Mouse (Mus musculus): ENCODE measurements around the gene Gas2. TPM values are rescaled to one million over a fixed set of nuclear protein-coding genes. Genes with fewer than 3 reads are reported as not detected.

The Gas2 gene
- polyA plus RNA-seq, 1 experiment from 2014 or later: 22.8 TPM

DNA sequence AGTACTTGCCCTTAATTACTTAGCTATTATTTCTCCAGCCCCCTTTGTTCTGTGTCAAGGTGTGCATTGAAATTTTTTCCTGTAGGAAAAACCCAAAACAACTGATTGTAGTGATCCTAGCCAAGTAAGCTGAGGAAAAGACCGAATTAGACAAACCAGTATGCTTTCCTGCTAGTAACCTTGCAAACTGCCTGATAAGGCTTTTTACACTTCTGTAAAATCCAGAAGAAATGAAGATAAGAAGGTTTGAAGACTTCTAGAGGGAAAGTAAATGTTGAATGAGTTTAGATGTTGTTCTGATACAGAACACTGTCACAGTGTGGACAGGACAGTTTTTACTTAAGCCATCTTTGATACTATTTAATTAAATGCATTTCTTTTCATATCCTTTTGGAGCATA is 75.5 kb downstream of the Gas2 start:
- WGBS: 79% methylated on average over 1 of the region's 1 CpGs
- H3K4me2 ChIP-seq: no peak overlapping the region
- no peaks in the 10 kb centered on the region for H3K36me3 ChIP-seq (ENCODE audit: poor library complexity, severe bottlenecking)
- H3K9ac ChIP-seq: no peak overlapping the region
- no peak overlapping the region for H3K27ac ChIP-seq
- H3K27me3 ChIP-seq: no peaks in the 10 kb centered on the region
- H3K4me1 ChIP-seq: no peaks in the 10 kb centered on the region
- ATAC-seq: no peak
- no peak overlapping the region for H3K4me3 ChIP-seq
- no peaks in the 10 kb centered on the region for H3K9me3 ChIP-seq (replicated peaks)

DNA sequence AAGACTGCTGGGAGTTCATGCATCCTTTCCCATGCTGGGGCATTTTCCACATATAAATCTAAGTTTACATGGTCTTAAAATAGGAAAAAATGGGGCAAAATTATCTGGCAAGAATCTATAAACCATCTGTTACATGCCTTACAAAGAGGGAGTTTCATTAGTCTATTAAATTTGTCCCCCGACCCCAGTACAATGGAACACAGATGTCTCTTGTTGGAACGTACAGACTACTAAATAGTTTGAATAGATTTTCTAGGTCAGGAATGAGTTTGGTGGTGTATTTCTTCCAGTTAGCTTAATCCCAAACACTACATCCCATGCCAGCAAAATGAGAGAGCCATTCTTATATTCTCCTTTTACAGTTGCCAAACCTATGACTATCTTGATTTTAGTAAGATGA is 78.6 kb downstream of the Gas2 start:
- no peak for ATAC-seq
- Histone ChIP-seq H3K4me1 (no peaks in the 10 kb centered on the region), H3K27ac (no peak overlapping the region), H3K4me3 (no peak overlapping the region), H3K9ac (no peak overlapping the region), H3K9me3 (replicated peaks) (no peaks in the 10 kb centered on the region), H3K27me3 (no peaks in the 10 kb centered on the region), H3K4me2 (no peak overlapping the region), H3K36me3 (ENCODE audit: poor library complexity, severe bottlenecking) (no peaks in the 10 kb centered on the region)
- WGBS: 69% methylated on average over 2 of the region's 2 CpGs

DNA sequence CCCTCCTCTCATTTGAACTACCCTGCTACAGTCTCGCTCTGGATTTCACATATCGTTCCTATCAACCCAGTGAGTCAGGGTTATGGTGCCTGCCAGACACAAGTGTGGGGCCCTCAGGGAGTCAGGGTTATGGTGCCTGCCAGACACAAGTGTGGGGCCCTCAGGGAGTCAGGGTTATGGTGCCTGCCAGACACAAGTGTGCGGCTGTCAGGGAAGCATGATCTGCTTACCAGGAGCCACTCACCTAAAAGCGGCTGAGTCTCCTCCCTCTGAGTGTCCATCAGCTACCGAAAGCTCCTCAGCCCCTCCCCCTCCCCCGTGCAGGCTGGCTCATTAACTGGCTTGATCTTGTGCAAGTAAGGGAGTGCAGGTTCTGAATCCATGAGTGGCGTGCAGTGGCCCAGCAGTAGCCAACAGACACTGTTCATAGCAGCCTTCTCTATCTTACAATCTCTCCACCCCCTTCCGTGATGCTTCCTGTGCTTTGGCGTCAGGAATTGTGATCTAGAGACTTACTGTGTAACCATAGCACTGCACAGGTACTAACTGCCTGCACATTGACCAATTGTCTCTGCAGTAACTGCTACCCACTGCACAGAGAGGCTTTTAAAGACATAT is 93.7 kb downstream of the Gas2 start:
- Histone ChIP-seq H3K36me3 (ENCODE audit: poor library complexity, severe bottlenecking) (no peaks in the 10 kb centered on the region), H3K9me3 (replicated peaks) (no peaks in the 10 kb centered on the region), H3K4me2 (no peak overlapping the region), H3K4me1 (peaks cover 16% of the 10 kb centered on the region; the same call in 1 of the 2 replicates), H3K9ac (no peak overlapping the region), H3K4me3 (no peak overlapping the region), H3K27ac (peak overlapping the region; percentile 4), H3K27me3 (no peaks in the 10 kb centered on the region)
- WGBS: 38% methylated on average over 9 of the region's 9 CpGs
- peak; percentile 76 for ATAC-seq

DNA sequence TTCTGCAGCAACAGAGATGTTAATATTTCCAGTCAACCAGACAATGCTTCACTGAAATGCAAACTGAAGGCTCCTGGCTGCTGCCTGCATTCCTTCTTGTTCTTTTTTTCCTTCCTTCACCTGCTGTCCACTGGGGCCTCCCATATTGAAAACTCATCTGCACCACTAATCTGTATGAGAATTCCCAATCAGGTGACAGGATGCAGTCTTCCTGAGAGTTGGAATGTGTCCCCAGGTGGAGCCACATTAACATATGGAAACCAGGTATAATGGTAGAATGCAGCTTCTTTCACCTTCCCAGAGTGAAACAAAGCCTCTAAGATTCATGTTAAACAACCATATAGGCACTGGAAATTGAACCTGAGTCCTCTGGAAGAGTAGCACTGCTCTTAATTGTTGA is 96.0 kb downstream of the Gas2 start:
- Histone ChIP-seq H3K4me2 (no peak overlapping the region), H3K9me3 (replicated peaks) (no peaks in the 10 kb centered on the region), H3K36me3 (ENCODE audit: poor library complexity, severe bottlenecking) (no peaks in the 10 kb centered on the region), H3K9ac (no peak overlapping the region), H3K4me1 (peaks cover 33% of the 10 kb centered on the region), H3K4me3 (no peak overlapping the region), H3K27ac (no peak overlapping the region), H3K27me3 (no peaks in the 10 kb centered on the region)
- no peak for ATAC-seq

DNA sequence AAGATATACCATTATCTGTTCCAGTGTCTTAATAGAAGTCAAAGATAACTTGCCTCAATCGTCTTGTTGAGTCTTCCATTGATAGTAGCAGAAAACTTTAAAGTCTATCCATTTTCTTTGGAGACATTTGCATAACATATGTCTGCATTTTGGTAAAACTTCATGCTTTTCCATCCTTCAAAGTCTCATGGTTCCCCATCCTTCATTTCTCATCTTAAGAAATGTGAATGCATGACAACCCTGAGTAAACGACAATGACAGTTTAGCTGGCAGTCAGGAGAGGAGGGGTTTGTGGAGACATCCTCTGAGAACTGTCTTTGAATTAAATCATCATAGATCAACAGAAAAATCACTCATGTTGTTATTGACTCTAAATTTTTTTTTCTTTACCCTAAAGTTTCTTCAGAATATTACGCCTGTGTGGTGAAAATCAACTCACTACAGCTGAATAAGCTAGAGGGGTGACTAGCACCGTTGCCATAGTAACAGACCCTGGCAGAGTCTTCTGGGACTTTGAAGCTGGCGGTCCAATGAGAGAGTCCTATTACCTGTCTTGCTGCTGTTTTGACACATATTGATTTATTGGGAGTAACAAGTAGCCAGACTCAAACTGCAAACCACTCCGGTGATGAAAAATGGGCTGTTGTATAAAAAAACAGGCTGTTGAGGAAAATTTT is 99.0 kb downstream of the Gas2 start:
- Histone ChIP-seq H3K9me3 (replicated peaks) (no peaks in the 10 kb centered on the region), H3K4me3 (no peak overlapping the region), H3K4me2 (no peak overlapping the region), H3K4me1 (peaks cover 21% of the 10 kb centered on the region), H3K36me3 (ENCODE audit: poor library complexity, severe bottlenecking) (no peaks in the 10 kb centered on the region), H3K27ac (no peak overlapping the region), H3K27me3 (no peaks in the 10 kb centered on the region), H3K9ac (no peak overlapping the region)
- 52% methylated on average over 6 of the region's 6 CpGs for WGBS
- ATAC-seq: peak; percentile 76

- H3K27me3 ChIP-seq: no peaks in the 10 kb centered on the region
- no peaks in the 10 kb centered on the region for H3K9me3 ChIP-seq (replicated peaks)
- peaks cover 19% of the 10 kb centered on the region for H3K4me1 ChIP-seq
- H3K27ac ChIP-seq: peak overlapping the region; percentile 19; the same call in 1 of the 2 replicates
- WGBS: 43% methylated on average over 10 of the region's 10 CpGs
- no peak overlapping the region for H3K4me2 ChIP-seq
- H3K36me3 ChIP-seq (ENCODE audit: poor library complexity, severe bottlenecking): no peaks in the 10 kb centered on the region
- ATAC-seq: peak; percentile 68; the same call in 1 of the 2 replicates
- H3K9ac ChIP-seq: no peak overlapping the region; the same call in 1 of the 2 replicates
- H3K4me3 ChIP-seq: no peak overlapping the region
Measured at GRCm38 (mm10) chr7:51962219-51962952, 100.6 kb downstream of the Gas2 start.

DNA sequence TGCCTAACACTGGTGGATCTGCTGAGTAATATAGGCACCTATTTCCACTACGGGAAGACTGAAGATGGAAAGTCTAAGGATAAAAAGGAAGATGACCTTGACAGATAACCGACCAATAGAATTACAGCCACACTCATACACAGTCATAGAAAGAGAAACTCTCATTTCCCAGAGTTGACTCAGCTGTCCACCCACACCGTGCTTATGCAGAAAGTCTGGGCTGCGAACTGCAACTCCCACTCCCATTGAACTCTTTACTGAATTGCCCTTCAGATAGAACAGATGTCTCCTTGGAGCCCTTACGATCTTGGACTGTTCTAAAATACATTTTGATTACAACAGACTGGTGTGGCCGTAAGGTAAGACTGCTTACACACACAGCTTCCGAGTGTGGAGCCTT is 102.9 kb downstream of the Gas2 start:
- Histone ChIP-seq H3K27ac (no peak overlapping the region), H3K27me3 (no peaks in the 10 kb centered on the region), H3K9ac (no peak overlapping the region), H3K4me3 (no peak overlapping the region), H3K4me2 (no peak overlapping the region), H3K4me1 (peaks cover 19% of the 10 kb centered on the region), H3K9me3 (replicated peaks) (no peaks in the 10 kb centered on the region), H3K36me3 (ENCODE audit: poor library complexity, severe bottlenecking) (no peaks in the 10 kb centered on the region)
- ATAC-seq: no peak
- WGBS: 96% methylated on average over 7 of the region's 7 CpGs

DNA sequence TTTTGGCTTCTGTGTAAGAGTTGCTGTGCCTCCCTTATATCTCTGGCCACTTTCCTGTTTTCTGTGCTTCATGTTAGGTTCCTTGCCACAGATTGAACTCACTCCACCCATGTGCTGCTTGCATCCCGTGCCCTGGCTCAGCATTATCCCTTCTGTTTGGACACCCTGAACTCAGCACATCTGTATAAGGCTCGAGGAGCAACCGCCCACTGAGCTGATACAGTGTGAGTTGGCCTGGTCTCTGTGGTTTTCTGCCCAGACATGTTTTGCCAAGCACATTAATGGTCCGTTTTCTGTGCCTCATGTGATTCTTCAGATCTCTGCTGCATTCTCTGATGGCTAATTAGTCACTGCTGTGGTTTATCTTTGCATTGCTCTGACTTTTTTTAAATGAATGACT is 105.8 kb downstream of the Gas2 start:
- Histone ChIP-seq H3K27me3 (no peaks in the 10 kb centered on the region), H3K9ac (no peak overlapping the region), H3K4me1 (peaks cover 4% of the 10 kb centered on the region; the same call in 1 of the 2 replicates), H3K27ac (no peak overlapping the region), H3K9me3 (replicated peaks) (no peaks in the 10 kb centered on the region), H3K4me3 (no peak overlapping the region), H3K4me2 (no peak overlapping the region), H3K36me3 (ENCODE audit: poor library complexity, severe bottlenecking) (no peaks in the 10 kb centered on the region)
- 86% methylated on average over 4 of the region's 4 CpGs for WGBS
- no peak for ATAC-seq

GRCm38 (mm10) chr7:51969379-51969778 is 107.6 kb downstream of the Gas2 start:
- no peaks in the 10 kb centered on the region for H3K36me3 ChIP-seq (ENCODE audit: poor library complexity, severe bottlenecking)
- H3K9ac ChIP-seq: no peak overlapping the region
- no peak overlapping the region for H3K27ac ChIP-seq
- peaks cover 11% of the 10 kb centered on the region; the same call in 1 of the 2 replicates for H3K4me1 ChIP-seq
- no peak for ATAC-seq
- H3K27me3 ChIP-seq: no peaks in the 10 kb centered on the region
- no peaks in the 10 kb centered on the region for H3K9me3 ChIP-seq (replicated peaks)
- no peak overlapping the region for H3K4me3 ChIP-seq
- no peak overlapping the region for H3K4me2 ChIP-seq

- Histone ChIP-seq H3K4me2 (no peak overlapping the region), H3K9me3 (replicated peaks) (no peaks in the 10 kb centered on the region), H3K36me3 (ENCODE audit: poor library complexity, severe bottlenecking) (no peaks in the 10 kb centered on the region), H3K9ac (no peak overlapping the region), H3K27ac (no peak overlapping the region), H3K27me3 (no peaks in the 10 kb centered on the region), H3K4me3 (no peak overlapping the region), H3K4me1 (peaks cover 22% of the 10 kb centered on the region)
- WGBS: 34% methylated on average over 6 of the region's 6 CpGs
- peak; percentile 67 for ATAC-seq
Measured at GRCm38 (mm10) chr7:51972252-51972855, 110.5 kb downstream of the Gas2 start.

DNA sequence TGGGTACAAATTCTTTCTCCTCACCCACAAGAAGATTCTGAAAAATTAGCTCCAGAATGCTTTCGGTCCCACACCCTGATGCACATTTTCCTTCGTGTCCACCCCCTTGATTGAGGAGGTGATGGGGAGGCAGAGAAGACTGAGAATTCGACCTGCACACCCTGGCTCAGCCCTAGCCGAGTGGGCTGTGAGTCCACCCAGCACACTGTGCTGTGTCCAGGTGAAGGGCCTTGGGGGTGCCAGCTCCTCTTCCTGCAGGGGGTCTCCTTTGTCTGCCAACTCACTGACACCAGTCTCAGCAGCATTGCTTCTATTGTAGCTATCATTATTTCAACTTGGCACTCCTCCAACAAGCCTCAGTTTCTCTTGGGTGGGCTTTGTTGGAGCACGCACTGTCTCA is 111.3 kb downstream of the Gas2 start:
- Histone ChIP-seq H3K36me3 (ENCODE audit: poor library complexity, severe bottlenecking) (no peaks in the 10 kb centered on the region), H3K9ac (no peak overlapping the region), H3K4me1 (peaks cover 22% of the 10 kb centered on the region), H3K27ac (no peak overlapping the region), H3K27me3 (no peaks in the 10 kb centered on the region), H3K9me3 (replicated peaks) (no peaks in the 10 kb centered on the region), H3K4me2 (no peak overlapping the region), H3K4me3 (no peak overlapping the region)
- ATAC-seq: peak; percentile 46
- 67% methylated on average over 5 of the region's 5 CpGs for WGBS

- 64% methylated on average over 2 of the region's 2 CpGs for WGBS
- no peak overlapping the region for H3K9ac ChIP-seq
- H3K4me3 ChIP-seq: no peak overlapping the region
- peaks cover 22% of the 10 kb centered on the region for H3K4me1 ChIP-seq
- no peak for ATAC-seq
- no peak overlapping the region for H3K4me2 ChIP-seq
- no peaks in the 10 kb centered on the region for H3K36me3 ChIP-seq (ENCODE audit: poor library complexity, severe bottlenecking)
- no peaks in the 10 kb centered on the region for H3K27me3 ChIP-seq
- H3K27ac ChIP-seq: no peak overlapping the region
- no peaks in the 10 kb centered on the region for H3K9me3 ChIP-seq (replicated peaks)
Measured at GRCm38 (mm10) chr7:51973526-51973925, 111.7 kb downstream of the Gas2 start.
